Mouse (Mus musculus) cortical plate, adult 2 months (tissue): ENCODE data around the gene Mnd1.

Experiments used
- CTCF ChIP-seq: fragments of 200-500 bp; IDR thresholded peaks from 2 replicates; pipeline ENCODE4 v1.5.1; 2011; ENCODE audit warnings: mild to moderate bottlenecking, control low read depth, low read length; ENCODE audit not compliant: insufficient read depth; ENCODE audit errors: extremely low read depth
- POLR2A ChIP-seq: fragments of 200-500 bp; IDR thresholded peaks from 2 replicates; pipeline ENCODE4 v1.6.1; 2011; ENCODE audit warnings: mild to moderate bottlenecking, low read length, control low read depth; ENCODE audit not compliant: insufficient read depth; ENCODE audit errors: extremely low read depth

DNA sequence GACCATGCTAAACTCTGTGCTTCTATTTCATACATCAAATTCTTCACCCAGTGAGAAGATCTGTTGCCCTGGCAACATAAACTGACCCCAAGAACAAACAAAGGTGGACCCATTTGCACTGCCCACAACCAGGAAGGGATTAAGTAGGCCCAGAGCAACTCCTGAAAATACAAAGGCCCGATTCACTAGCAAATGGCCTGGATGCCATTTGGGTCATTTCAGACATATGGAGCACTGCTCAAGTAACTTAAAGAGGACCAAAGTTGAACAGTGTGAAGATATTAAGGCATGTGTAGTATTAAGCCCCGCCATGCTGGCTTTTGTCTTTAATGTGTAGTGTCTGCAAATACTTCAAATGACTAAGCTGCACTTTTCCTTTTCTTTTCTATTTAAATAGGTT, 68.7 kb downstream of the Mnd1 start:
- no peak for TF ChIP-seq POLR2A
- TF ChIP-seq CTCF, result no peak
